Mouse (Mus musculus) cortical plate, adult 2 months (tissue): ENCODE data around the gene Fbxw2. TPM values are rescaled to one million over a fixed set of nuclear protein-coding genes. Genes with fewer than 3 reads are reported as not detected.
A peak's percentile ranks its signal among the peaks of the same experiment; 100 is the strongest.
"Not testable (repeated sequence)": the region's sequence is repeated elsewhere in the genome, so short reads cannot be mapped to it uniquely, and the experiment has no call there.

Experiments used
- H3K27ac ChIP-seq: fragments of 200-500 bp; 2 replicates; pipeline ENCODE4 v1.5.1; 2012; ENCODE audit warnings: low read length, control low read depth, inconsistent platforms; ENCODE audit not compliant: insufficient read depth
- H3K4me1 ChIP-seq: fragments of 200-500 bp; 2 replicates; pipeline ENCODE4 v1.6.1; 2011; ENCODE audit warnings: low read length; ENCODE audit not compliant: control insufficient read depth, insufficient read depth
- H3K4me3 ChIP-seq: fragments of 200-500 bp; 2 replicates; pipeline ENCODE4 v1.5.1; 2011; ENCODE audit warnings: mild to moderate bottlenecking, low read length, control low read depth; ENCODE audit not compliant: insufficient read depth
- CTCF ChIP-seq: fragments of 200-500 bp; IDR thresholded peaks from 2 replicates; pipeline ENCODE4 v1.5.1; 2011; ENCODE audit warnings: mild to moderate bottlenecking, control low read depth, low read length; ENCODE audit not compliant: insufficient read depth; ENCODE audit errors: extremely low read depth
- POLR2A ChIP-seq: fragments of 200-500 bp; IDR thresholded peaks from 2 replicates; pipeline ENCODE4 v1.6.1; 2011; ENCODE audit warnings: mild to moderate bottlenecking, low read length, control low read depth; ENCODE audit not compliant: insufficient read depth; ENCODE audit errors: extremely low read depth
- polyA plus RNA-seq: library from polyadenylated mRNA; depleted of rRNA; stranded (reverse); fragments of >200 nt; gene quantifications from 2 replicates; pipeline ENCODE4 v1.2.3, GENCODE M21; 2012

Fbxw2 gene
- polyA plus RNA-seq, 1 experiment = 83.2 TPM

- TF ChIP-seq CTCF (no peak), POLR2A (no peak)
- no peak overlapping the region for H3K27ac ChIP-seq
- H3K4me3 ChIP-seq = no peak overlapping the region
Observed at GRCm38 (mm10) chr2:34818492-34818891, 7.6 kb downstream of the Fbxw2 start.

GRCm38 (mm10) chr2:34815893-34816292 lies 10.2 kb downstream of the Fbxw2 start:
- H3K4me3 ChIP-seq, H3K4me1 ChIP-seq, H3K27ac ChIP-seq: not testable (repeated sequence)

More at GRCm38 (mm10) chr2:34818492-34818891, 7.6 kb downstream of the Fbxw2 start:
- no peaks in the 10 kb centered on the region for H3K4me1 ChIP-seq

- TF ChIP-seq POLR2A (no peak), CTCF (no peak)
- Histone ChIP-seq H3K4me3 (no peak overlapping the region), H3K27ac (no peak overlapping the region), H3K4me1 (no peaks in the 10 kb centered on the region; the same call in 1 of the 2 replicates)
Observed at GRCm38 (mm10) chr2:34812706-34813105, 13.4 kb downstream of the Fbxw2 start.

GRCm38 (mm10) chr2:34810775-34811174 lies 15.3 kb downstream of the Fbxw2 start:
- Histone ChIP-seq H3K4me3 (no peak overlapping the region), H3K27ac (no peak overlapping the region), H3K4me1 (no peaks in the 10 kb centered on the region; the same call in 1 of the 2 replicates)
- no peak for TF ChIP-seq CTCF
- TF ChIP-seq POLR2A = no peak

GRCm38 (mm10) chr2:34809568-34809967 lies 16.5 kb downstream of the Fbxw2 start:
- H3K27ac ChIP-seq = no peak overlapping the region
- TF ChIP-seq POLR2A = no peak

GRCm38 (mm10) chr2:34808057-34808456 lies 18.1 kb downstream of the Fbxw2 start:
- Histone ChIP-seq H3K4me3 (no peak overlapping the region), H3K4me1 (peaks cover 5% of the 10 kb centered on the region; the same call in 1 of the 2 replicates), H3K27ac (no peak overlapping the region)
- TF ChIP-seq POLR2A = no peak
- TF ChIP-seq CTCF = no peak

More at GRCm38 (mm10) chr2:34809568-34809967, 16.5 kb downstream of the Fbxw2 start:
- H3K4me3 ChIP-seq = no peak overlapping the region
- peaks cover 2% of the 10 kb centered on the region; the same call in 1 of the 2 replicates for H3K4me1 ChIP-seq

- no peak overlapping the region for H3K4me3 ChIP-seq
- TF ChIP-seq CTCF (no peak), POLR2A (no peak)
- H3K27ac ChIP-seq = no peak overlapping the region
- peaks cover 5% of the 10 kb centered on the region; the same call in 1 of the 2 replicates for H3K4me1 ChIP-seq
Observed at GRCm38 (mm10) chr2:34805364-34805950, 20.7 kb downstream of the Fbxw2 start.

- no peak overlapping the region for H3K4me3 ChIP-seq
- no peak for TF ChIP-seq CTCF
- no peak for TF ChIP-seq POLR2A
Observed at GRCm38 (mm10) chr2:34804815-34805214, 21.3 kb downstream of the Fbxw2 start.

GRCm38 (mm10) chr2:34804172-34804571 lies 21.9 kb downstream of the Fbxw2 start:
- Histone ChIP-seq H3K4me1 (peaks cover 5% of the 10 kb centered on the region; the same call in 1 of the 2 replicates), H3K27ac (no peak overlapping the region), H3K4me3 (no peak overlapping the region)
- TF ChIP-seq POLR2A = no peak
- no peak for TF ChIP-seq CTCF

More at GRCm38 (mm10) chr2:34804815-34805214, 21.3 kb downstream of the Fbxw2 start:
- Histone ChIP-seq H3K4me1 (peaks cover 5% of the 10 kb centered on the region; the same call in 1 of the 2 replicates), H3K27ac (no peak overlapping the region)

- Histone ChIP-seq H3K4me1 (peaks cover 7% of the 10 kb centered on the region; the same call in 1 of the 2 replicates), H3K4me3 (peak overlapping the region; percentile 68; the same call in 1 of the 2 replicates)
Observed at GRCm38 (mm10) chr2:34803746-34804145, 22.4 kb downstream of the Fbxw2 start.

GRCm38 (mm10) chr2:34802565-34803245 lies 23.4 kb downstream of the Fbxw2 start:
- peak overlapping the region; percentile 68 for H3K4me3 ChIP-seq
- not testable (repeated sequence) for H3K27ac ChIP-seq, H3K4me1 ChIP-seq

More at GRCm38 (mm10) chr2:34803746-34804145, 22.4 kb downstream of the Fbxw2 start:
- no peak for TF ChIP-seq CTCF
- TF ChIP-seq POLR2A = no peak
- no peak overlapping the region for H3K27ac ChIP-seq
